Mouse (Mus musculus) urinary bladder, postnatal 4 days (tissue): ENCODE measurements around the gene Ddit4.

Experiments used
- DNase-seq, 2 experiments: peaks; one replicate each; pipeline ENCODE4 v3.0.0; 2021 to 2022; ENCODE audit warnings: low spot score in 2 of 2

Gene Ddit4

DNA sequence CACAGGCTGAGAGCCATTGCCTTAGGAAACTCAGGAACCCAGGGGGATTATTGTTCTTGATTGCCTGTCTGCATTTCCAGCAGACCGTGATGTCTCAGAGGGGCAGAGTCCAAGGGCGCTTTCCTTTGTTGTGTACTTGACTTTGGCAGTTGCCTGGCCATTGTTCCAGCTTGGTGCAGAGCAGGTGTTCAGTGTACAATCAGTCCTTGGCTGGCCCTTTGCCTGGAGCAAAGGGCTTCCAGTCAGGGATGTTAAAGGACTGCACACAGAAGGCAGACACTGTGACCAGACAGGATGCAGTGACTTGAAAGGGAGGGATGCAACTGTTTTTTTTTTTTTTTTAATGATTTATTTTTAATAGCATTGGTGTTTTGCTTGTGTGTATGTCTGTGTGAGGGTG is 20.9 kb upstream of the Ddit4 start:
- DNase-seq = no peak

DNA sequence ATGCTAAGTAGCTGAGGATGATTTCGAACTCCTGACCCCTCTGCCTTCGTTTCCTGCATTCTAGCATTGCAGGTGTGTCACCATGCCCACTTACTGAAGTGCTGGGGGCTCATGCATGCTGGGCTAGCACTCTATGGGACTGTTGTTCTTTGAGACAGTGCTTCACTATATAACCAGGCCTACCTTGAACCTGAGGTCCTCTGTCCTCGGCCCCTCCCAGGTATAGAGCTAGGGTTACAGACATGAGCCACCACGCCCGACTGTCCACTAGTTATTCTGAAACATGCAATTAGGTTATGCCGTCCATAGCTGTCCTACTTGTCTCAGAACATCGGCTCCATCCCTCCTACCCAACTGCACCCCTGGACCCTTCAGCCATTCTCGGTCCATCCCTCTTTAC is 20.2 kb upstream of the Ddit4 start:
- DNase-seq = no peak

DNA sequence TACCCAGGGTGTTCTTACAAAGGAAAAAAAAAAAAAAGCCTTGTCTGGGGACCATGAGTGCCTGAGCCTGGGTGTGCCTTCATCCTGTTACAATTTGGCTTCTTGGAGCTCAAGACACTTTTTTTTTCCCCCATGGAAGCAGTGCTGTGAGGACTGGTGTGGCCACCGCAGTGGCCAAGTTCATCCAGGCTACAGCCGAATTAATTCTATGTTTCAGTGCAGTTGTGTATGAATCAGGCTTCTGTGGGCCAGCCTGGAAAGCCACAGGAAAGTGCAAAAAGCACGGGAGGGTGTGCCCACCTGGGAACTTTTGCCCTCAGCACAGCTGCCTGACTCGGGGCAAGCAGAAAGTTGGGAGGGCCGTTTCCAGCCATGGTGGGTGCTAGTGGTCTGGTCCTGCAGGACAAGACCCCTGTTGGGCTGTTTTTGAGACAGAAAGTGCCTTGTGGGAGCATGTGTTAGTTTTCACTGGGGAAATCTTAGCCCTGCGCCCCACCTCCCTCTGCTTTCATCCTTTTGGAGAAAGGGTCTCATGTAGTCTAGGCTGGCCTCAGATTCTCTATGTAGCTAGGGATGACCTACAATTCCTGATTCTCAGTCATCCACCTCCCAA is 18.9 kb upstream of the Ddit4 start:
- no peak for DNase-seq

DNA sequence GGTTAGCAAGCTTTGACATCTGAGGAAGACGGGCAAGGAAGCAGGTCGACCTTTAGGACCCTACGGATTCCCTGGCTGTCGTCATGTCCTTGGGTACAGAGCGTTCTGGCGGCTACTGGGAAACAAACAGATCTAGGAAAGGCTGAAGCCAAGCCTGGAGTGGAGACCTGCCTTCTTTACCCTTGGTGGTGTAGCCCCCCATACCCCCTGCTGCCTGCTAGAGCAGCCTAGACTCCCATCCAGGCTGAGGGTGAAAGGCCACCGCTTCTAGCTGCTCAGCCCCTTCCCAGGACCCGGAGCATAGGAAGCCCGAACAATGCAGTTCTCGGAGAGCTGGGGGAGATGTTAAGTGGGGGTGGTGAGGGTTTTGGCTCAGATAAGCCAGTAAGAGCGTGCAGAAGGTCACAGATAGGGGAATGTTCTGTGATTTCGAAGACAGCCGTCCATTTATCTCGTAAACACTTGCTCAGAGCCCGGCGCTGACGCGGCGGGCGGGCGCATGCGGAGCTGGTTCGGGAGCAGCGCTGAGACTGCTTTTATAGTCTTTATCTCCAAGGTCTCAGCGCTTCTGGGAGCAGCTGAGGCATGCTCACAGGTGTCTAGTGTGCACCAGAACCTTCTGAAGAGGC is 18.3 kb upstream of the Ddit4 start:
- DNase-seq = peak in 1 of 2 experiments; percentile 67

DNA sequence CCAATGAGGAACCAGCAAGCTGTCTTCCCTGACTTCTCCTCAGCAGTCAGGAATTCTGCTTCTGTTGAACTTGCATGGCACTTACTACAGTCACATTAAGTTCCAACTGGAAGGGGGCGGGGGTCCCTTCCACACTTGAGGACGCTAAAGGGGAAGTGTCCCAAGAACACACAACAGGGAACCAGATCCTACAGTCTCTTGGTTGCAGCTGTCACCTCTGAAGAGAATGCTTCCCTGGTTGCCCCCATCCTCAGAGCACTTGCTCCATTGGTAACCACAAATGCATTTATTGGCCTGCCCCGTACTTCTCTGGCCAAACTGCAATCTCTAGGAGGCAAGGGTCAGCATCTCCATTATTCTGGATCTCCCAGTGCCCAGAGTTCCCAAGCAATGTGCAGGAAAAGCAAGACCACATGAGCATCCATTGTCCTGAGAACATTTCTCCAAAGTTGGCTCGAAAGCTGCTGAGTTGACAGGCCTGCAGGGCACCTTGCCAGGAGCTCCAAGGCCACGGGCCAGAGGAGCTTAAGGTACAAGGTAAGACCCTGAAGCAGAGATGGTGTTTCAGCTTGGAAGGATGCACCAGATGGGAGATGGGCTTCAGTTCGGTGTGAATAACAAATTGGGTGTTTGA is 15.8 kb upstream of the Ddit4 start:
- no peak for DNase-seq

DNA sequence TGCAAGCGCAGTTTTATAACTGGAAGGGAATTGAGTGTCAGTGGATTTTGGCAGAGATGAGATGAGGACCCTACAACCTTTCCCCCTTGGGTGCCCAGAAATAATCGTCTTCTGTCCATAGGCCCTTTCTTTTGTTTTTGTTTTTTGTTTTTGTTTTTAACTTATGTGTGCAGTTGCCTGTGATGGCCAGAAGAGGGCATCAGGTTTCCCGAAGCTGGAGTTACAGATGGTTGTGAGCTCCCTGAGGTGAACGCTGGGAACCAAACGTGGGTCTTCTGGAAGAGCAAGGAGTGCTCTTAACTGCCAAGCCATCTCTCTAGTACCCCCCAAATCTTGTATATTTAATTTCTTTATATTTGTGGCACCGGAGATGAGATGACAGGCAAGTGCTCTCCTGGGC is 15.1 kb upstream of the Ddit4 start:
- no peak for DNase-seq

DNA sequence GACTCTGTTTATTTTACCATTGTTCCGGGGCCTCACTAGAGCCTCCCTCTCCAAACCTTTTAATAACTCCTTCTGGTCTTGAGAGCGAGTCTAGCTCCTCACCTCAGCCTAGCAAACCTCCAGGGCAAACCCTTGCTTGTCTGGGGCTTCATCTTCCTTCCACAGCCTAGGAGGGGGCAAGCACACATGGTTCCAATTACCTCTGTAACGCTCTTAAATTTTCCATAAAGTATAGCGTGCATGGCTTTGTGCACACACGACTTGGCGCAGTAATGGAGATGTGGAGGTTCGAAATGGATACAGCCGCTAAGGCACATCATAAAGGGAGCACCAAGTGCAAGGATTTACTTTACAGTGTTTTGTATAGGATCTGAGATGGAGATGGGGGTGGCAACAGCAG is 14.2 kb upstream of the Ddit4 start:
- no peak for DNase-seq

DNA sequence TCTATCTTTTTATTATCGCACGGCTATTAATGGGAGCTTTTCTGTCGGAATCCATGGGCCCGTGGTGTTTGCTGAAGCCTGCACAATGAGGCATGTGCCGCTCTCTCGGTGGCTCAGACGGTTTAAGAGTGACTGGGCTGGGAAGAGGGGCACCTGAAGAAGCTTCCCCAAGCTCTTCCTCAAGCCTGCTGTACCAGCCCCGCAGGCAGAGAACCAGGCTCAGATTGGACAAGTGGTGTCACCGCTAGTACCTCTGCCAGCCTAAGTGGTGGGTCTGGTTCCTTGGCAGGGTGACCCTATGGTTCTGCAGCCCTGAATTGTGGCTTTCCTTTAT is 13.7 kb upstream of the Ddit4 start:
- no peak for DNase-seq

DNA sequence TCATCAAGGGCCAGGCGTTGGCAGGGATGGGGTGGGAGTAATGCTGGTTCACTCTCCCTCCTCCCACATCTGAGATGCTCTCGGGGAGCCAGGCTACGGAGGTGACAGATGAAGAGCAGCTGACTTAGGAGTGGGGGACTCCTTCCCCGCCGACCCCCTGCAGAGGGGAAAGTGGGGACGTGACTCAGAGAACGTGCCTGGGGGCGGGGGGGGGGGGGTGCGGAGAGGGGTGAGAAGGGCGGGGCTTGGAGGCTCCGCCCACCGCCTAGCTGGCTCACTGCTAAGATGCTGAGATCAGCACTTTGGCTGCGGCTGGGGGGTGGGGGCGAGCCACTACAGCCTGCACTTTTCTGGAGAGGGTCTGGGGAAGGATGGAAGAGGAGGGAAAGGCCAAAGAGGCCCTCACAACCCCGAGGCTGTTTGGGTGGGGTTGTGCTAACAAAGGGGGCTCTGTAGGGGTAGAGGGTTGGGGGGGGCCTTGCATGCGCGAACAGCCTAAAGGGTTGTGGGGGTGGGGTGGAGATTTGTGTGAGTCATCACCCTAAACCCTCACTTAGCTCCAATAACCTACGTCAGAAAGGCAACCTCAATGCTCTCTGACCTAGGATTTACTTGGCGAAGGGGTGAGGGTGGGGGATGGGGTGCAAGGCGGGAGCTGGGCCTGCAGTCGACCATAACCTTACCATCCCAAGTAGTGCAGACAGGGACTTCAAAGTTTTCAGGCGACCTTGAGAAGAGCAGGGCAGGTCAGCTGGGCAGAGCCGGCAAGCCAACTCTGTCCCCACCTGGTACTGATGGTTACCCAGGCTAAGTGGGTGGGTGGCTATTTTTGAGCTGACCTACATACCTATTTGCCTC is 13.1 kb upstream of the Ddit4 start:
- no peak for DNase-seq

DNA sequence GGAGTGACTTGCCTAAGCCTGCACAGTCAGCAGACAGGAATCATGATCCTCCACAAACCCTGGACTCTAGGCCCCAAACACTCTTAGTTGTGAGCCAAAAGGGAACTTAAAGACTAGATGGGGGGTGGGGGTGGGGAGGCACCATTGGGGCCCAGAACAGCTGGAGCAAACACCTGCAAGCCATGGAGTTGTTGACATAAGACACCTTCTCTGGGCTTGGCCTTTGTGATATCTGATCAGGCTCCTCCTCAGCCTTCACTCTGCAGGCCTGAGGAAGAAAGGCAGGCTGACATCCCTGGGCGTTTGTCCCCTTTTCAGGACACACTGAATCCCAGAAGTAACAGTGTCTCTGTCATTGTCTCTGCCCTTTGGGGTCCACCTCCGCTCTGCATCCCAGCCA is 12.0 kb upstream of the Ddit4 start:
- no peak for DNase-seq

DNA sequence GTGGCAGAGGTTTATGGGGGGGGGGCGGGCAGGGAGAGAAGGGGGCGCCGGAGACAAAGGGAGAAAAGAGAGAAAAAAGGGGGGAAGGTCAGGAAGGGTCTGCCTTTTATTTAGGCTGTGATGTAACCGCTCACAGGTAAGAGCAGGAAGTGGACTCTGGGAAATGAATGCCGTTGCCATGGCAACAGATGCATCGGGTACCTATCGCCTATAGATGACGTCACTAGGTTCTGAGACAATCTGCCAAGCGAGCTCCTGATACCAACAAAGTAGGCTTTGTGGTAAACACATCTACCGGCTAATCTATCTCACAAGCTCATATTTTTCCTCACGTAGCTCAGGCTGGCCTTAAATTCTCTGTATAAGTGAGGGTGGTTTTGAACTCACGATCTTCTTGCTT is 7.9 kb upstream of the Ddit4 start:
- no peak for DNase-seq

DNA sequence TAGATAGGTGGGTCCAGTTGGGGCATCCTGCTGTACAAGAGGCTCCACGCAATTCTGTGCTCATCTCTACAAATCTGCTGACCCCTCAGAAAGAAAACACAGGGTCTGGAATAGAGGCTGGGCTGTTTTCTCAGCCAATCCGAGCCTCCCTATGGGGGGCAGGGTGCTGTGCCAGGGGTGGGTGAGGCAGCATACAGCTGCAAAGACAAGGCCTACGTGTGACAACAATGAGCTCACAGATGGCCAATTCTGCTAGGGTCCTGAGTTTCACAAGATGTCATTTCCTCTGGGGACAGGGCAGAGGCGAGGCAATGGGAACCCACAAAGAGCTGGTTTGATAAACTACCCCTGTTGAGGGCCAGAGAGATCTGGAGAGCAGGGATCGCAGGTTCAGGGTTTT is 6.8 kb upstream of the Ddit4 start:
- no peak for DNase-seq

DNA sequence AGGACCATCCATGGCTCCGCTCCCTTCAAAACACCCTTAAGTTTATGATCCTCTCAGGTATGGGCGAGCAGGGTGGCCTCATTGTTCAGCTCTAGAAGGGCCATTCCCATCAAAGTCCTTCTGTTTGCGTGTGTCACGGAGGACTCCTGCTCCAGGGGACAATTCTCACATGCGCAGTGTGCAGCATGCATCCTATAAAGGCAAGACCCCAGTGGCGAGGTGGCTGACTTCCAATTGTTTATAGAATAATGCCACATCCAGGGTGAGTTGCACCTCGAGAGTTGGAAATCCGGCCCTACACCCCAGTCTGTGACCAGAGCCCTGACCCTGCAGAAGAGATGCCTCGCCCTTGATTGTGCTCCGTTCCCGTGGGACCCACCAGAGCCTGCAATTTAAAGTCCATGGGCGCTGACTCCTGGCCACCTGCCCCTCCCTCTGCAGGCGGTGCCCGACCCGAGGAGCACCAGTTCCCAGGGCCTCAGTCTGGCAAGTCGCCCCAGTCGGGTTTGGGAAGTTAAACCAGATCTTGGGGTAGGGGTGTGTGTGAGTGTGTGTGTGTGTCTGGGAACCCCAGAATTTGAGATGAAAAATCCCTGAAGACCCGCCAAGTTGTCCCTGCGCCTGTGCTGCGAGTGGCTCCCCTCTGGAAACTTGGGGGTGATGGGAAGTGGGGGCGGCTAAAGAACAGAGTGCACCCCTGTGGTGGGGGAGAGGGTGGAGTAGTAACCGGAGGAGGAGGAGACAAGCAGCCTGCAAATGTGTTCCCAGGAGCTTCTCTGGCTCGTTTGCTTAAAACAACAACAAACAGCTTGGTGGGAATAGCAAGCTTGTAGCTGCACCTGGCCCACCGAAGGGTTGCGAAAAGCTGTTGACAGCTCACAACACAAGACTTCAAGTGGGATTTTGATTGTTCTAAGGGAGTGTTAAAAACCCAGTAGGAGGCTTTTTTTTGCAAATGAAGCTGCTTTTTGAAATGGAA is 5.8 kb upstream of the Ddit4 start:
- no peak for DNase-seq

DNA sequence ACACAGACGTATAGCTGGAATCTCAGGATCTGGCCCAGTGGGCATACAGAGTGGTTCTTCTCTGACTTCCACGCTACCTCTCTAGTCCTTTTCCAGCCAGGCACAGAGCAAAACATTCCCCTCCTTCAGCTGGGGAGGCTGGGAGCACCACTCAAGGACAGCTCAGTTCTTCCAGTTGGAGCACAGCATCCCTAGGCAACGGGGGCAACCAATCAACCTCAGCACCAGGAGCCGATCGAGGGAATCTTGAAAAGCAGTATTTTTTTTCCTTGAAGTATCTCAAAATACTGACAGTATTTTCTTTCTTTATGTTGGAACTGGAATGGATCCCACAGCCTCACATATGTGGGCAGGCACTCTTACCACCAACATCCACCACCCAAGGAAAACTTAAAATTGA is 5.0 kb upstream of the Ddit4 start:
- no peak for DNase-seq

DNA sequence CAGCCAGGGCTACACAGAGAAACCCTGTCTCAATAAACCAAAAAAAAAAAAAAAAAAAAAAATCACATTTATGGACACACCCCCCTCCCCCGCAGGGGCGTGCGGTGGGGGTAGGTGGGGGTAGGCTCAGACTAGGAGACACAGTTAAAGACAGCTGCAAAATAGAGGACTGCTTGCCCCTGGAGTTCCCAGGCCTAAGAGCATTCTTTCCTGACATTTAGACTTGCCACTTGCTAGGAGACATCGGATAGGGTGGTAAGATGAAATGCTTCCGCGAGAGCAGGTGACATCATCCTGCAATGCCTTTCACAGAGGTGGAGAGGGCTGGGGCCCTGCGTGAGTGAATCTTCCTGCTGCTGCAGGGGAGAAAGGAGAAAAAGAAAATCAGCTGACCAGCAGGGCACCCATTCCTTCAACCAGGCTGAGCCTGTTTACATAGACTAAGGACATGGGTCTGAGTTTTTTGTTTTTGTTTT is 2.0 kb upstream of the Ddit4 start:
- DNase-seq = no peak

DNA sequence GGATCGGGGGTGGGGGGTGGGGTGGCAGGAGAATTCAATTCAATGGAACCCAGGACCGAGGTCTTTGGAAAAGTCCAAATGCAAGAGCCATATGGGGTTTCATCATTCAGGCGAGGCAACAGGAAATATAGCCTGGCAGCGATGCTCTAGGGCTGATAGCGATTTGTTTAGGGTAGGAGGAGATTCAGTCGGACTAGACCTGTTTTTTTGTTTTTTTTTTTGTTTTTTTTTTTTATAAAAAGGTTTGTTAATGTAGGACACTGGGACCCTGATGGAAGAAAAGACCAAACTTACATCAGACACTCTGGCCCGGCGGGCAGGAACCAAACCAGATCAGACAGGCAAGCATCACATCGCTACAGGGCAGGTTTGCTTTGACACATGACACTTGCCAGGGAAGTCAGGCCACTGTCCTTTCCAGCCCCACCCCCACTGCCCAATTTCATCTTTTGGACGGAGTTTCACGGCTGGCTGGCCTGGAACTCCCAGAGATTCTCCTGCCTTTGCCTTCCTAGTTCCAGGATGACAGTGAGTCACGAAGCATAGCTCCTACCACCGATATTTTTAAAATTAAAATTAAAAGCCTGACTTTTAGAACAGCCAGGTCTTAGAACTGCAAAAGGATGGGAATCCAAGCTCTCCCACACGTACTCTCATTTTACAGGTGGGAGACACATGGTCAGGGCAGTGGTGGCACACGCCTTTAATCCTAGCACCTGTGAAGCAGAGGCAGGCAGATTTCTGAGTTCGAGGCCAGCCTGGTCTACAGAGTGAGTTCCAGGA is 1.3 kb upstream of the Ddit4 start:
- DNase-seq = no peak

DNA sequence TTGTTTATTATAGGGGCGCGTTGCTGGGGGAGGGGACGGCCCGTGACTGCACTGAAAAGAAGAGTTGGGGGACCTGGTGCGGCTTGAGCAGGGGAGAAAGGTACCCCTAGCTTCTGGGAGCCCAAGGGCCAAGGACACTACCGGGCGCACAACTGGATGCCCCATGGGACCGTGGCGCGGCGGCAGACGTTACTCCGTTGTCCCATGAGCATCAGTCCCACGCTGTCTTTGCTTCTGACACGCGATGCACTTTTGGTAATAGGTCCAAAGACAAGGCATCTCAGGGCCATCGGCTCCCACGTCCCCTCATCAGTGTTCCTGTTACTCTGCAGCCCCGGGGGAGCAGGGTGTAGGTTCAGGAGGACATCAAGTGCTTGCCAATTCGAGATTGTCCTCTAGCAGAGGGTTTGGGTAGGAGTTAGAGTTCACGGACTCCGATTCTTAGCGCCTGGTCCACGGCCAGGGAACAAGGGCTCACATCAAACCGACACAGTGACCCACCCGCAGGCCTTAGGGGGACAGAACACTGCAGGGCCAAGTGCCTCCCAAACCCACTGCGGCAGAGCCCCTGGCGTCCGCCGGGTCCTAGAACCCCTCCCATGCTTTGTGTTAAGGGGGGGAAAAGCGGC is 632 bp upstream of the Ddit4 start:
- DNase-seq = peak in 1 of 2 experiments; percentile 43

DNA sequence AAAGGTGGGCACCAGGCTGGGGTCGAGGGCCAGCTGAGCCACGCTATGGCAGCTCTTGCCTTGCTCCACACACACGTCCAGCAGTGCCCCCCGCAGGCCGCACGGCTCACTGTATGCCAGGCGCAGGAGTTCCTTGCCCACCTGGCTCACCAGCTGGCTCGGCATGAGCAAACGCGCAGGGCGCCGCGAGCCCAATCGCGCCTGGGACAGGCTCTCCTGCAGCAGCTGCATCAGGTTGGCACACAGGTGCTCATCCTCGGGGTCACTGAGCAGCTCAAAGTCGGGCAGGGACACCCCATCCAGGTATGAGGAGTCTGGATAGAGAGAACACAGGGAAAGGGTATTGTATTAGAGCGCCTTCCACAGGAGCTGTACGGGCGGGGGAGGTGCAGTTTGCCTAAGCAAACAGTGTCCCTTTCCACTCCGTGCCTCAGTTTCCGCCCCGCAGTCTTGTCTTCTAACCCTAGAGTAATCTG is 880 bp downstream of the Ddit4 start:
- DNase-seq = peak; percentile 74

DNA sequence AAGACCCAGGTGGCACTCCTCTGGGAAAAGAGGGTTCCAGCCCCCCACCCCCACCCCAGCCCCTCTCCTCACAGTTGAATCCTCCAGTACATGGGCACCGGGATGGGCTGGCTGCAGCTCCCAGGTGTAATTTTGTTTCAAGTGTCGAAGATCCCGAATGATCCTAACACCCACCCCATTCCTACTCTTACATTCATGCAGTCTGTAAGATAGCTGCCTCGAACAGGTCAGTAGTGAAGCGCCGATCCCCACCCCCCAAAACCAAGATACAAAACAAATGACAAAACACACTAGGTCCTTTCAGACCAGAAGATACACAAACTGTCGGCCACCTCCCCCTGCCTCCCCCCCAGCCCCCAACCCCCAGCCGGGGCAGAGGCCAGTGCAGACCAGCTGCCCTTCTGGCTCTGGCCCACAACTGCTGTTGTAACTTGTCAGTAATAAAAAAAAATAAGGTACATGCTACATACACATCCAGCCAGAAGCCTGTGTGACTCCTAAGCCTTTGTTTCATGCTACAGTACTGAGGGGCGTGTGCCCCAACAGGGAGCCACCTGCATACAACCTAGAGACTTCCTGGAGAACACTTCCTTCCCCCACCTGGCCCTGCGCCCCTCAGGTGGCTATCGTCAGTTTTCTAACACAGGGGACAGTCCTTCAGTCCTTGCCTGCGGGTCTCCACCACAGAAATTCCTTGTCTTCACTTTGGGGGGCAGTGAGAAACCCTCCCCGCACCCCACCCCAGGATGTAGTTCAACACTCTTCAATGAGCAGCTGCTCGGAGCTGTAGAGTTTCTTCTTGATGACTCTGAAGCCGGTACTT is 1.6 kb downstream of the Ddit4 start:
- no peak for DNase-seq
